Mouse (Mus musculus): ENCODE results near the gene Spc24. TPM values are rescaled to one million over a fixed set of nuclear protein-coding genes. Genes with fewer than 3 reads are reported as not detected.
"Not testable (repeated sequence)": the region's sequence is repeated elsewhere in the genome, so short reads cannot be mapped to it uniquely, and the experiment has no call there.

Spc24 gene
- polyA plus RNA-seq, 1 experiment from 2014 or later = 80.1 TPM

DNA sequence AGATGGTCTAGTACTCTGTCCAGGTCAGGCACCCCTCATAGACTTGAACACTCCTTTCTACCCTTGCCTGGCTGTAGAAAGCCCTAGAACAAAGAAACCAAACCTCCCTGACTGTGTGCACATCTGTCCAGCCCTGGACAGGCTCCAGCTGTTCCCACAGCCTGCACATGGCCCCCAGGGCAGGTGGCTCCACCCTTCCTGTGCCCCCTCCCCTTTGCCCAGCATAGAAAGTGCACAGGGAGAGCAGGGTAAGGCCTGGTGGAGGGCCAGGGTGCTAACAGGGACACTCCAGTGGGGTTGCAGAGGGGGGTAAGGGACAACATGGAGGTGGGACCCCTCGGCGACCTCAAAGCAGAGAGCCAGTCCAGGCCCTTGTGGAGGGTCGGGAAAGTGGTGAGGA is 36.2 kb upstream of the Spc24 start:
- H3K9ac ChIP-seq = peak overlapping the region; percentile 18; the same call in 1 of the 2 replicates
- peaks cover 43% of the 10 kb centered on the region for H3K36me3 ChIP-seq
- no peaks in the 10 kb centered on the region for H3K9me3 ChIP-seq (replicated peaks)
- peak overlapping the region; percentile 73 for H3K27ac ChIP-seq (replicated peaks)
- H3K4me3 ChIP-seq (replicated peaks) = peak overlapping the region; percentile 87
- no peaks in the 10 kb centered on the region for H3K27me3 ChIP-seq
- H3K4me1 ChIP-seq = peaks cover 61% of the 10 kb centered on the region
- H3K4me2 ChIP-seq (replicated peaks) = peak overlapping the region; percentile 69
- 32% methylated on average over 3 of the region's 3 CpGs for WGBS
- no peak for ATAC-seq (ENCODE audit: insufficient number of reproducible peaks, low FRiP score, low TSS enrichment, low read depth)

DNA sequence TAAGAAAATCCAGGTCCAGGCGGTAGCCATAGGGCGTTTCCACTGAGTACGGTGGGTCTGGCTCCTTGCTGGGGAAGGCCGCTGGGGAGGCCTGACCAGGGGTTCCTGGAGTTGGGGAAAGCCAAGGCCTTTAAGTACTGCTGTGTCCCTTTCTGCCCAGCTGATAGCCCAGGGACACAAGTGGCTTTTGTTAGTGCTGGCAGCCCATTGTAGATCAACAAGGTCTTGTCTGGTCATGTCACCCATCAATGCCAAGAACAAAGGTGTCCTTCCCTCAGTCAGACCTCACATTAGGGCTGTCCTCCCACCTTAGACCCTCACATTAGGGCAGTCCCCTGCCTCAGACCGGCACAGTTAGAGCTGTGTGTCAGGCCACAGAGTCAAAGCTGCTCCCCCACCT is 35.5 kb upstream of the Spc24 start:
- peaks cover 38% of the 10 kb centered on the region for H3K36me3 ChIP-seq
- no peak overlapping the region for H3K9ac ChIP-seq
- 72% methylated on average over 5 of the region's 5 CpGs for WGBS
- no peaks in the 10 kb centered on the region for H3K9me3 ChIP-seq (replicated peaks)
- no peak overlapping the region for H3K27ac ChIP-seq (replicated peaks)
- peaks cover 61% of the 10 kb centered on the region for H3K4me1 ChIP-seq
- peak overlapping the region; percentile 87 for H3K4me3 ChIP-seq (replicated peaks)
- no peak for ATAC-seq (ENCODE audit: insufficient number of reproducible peaks, low FRiP score, low TSS enrichment, low read depth)
- H3K27me3 ChIP-seq = no peaks in the 10 kb centered on the region
- H3K4me2 ChIP-seq (replicated peaks) = peak overlapping the region; percentile 69

DNA sequence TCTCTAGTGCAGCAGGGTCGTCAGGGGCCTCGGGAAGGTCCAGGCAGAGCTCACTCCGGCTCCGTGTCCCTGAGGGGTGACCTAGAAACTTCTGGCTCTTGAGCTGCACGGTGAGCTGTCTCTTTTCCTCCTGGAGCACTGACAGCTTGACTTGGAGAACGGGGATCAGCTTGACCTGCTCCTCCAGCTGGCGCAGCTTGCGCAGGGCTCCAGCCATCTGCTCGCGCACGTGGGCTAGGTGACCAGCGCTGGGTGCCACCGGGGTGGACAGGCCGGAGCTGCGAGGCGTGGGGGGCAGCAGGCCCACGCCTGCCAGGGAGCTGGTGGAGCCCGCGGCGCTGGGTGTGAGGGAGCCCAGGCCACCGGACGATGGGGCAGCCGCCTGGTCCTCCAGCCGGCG is 34.8 kb upstream of the Spc24 start:
- Histone ChIP-seq H3K4me2 (replicated peaks) (no peak overlapping the region), H3K27ac (replicated peaks) (no peak overlapping the region), H3K4me1 (peaks cover 61% of the 10 kb centered on the region), H3K27me3 (no peaks in the 10 kb centered on the region), H3K9ac (no peak overlapping the region), H3K4me3 (replicated peaks) (no peak overlapping the region), H3K9me3 (replicated peaks) (no peaks in the 10 kb centered on the region), H3K36me3 (peaks cover 42% of the 10 kb centered on the region)
- 94% methylated on average over 25 of the region's 25 CpGs for WGBS
- no peak for ATAC-seq (ENCODE audit: insufficient number of reproducible peaks, low FRiP score, low TSS enrichment, low read depth)

DNA sequence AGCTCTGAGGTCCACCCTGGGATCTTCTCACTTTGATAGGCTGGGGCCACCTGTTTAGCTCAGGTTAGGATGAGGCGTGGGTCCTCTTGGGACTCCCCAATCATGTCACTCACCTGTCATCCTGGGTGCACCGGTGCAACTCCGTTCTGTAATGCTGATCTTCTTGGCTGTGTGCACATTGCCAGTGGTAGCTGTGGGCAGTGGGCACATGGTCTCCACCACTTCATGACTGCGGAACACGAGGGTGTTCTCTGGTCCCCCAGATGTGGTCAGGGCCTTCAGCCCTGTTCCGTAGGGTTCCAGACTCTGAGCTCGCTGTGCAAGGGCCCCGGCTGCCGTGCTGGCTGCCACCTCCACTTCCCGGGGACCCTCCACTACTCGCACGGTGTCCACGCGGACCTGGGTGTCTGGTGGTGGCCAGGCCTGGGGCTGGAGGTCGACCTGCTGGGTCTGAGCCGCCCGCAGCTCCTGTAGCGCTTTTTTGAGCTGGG is 34.3 kb upstream of the Spc24 start:
- Histone ChIP-seq H3K4me2 (replicated peaks) (no peak overlapping the region), H3K27ac (replicated peaks) (no peak overlapping the region), H3K9me3 (replicated peaks) (no peaks in the 10 kb centered on the region), H3K27me3 (no peaks in the 10 kb centered on the region), H3K9ac (no peak overlapping the region), H3K4me1 (peaks cover 61% of the 10 kb centered on the region), H3K4me3 (replicated peaks) (no peak overlapping the region), H3K36me3 (peaks cover 47% of the 10 kb centered on the region)
- no peak for ATAC-seq (ENCODE audit: insufficient number of reproducible peaks, low FRiP score, low TSS enrichment, low read depth)
- 95% methylated on average over 18 of the region's 18 CpGs for WGBS

DNA sequence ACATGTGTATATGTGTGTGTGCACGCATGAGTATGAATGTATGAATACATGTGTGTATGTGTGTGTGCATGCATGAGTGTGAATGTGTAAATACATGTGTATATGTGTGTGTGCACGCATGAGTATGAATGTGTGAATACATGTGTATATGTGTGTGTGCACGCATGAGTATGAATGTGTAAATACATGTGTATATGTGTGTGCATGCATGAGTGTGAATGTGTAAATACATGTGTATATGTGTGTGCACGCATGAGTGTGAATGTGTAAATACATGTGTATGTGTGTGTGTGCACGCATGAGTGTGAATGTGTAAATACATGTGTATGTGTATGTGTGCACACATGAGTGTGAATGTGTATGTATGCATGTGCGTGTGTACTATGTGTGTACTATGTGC is 33.4 kb upstream of the Spc24 start:
- not testable (repeated sequence) for ATAC-seq (ENCODE audit: insufficient number of reproducible peaks, low FRiP score, low TSS enrichment, low read depth); H3K27me3 ChIP-seq; H3K9ac ChIP-seq; H3K4me3 ChIP-seq (replicated peaks); H3K4me2 ChIP-seq (replicated peaks); H3K9me3 ChIP-seq (replicated peaks); H3K27ac ChIP-seq (replicated peaks)
- WGBS = 94% methylated on average over 6 of the region's 6 CpGs
- peaks cover 55% of the 10 kb centered on the region for H3K36me3 ChIP-seq
- H3K4me1 ChIP-seq = peaks cover 57% of the 10 kb centered on the region

DNA sequence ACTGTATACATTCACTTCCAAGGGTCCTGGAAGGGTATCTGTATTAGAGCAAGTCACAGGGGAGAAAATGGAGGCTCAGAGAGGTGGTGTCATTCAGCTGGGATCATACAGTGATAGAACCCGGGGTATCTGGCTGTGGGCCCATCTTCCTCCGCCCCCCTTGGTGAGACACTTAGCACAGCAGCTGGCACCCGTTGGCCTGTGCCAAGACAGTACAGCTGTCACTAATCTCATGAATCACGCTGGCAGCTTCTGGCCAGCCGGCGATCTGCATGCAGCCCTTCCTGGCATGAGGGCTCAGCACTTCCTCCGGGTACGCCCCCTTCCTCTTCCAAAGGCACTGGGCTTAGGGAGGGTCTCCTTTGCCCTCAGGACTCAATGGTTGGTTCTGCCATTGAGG is 32.5 kb upstream of the Spc24 start:
- WGBS = 27% methylated on average over 8 of the region's 8 CpGs
- Histone ChIP-seq H3K9ac (no peak overlapping the region), H3K4me1 (peaks cover 65% of the 10 kb centered on the region), H3K4me2 (replicated peaks) (peak overlapping the region; percentile 33), H3K27ac (replicated peaks) (peak overlapping the region; percentile 48; the same call in 1 of the 2 replicates), H3K9me3 (replicated peaks) (no peaks in the 10 kb centered on the region), H3K36me3 (peaks cover 59% of the 10 kb centered on the region), H3K27me3 (no peaks in the 10 kb centered on the region), H3K4me3 (replicated peaks) (peak overlapping the region; percentile 10)
- ATAC-seq (ENCODE audit: insufficient number of reproducible peaks, low FRiP score, low TSS enrichment, low read depth) = peak; percentile 69; the same call in 1 of the 2 replicates

DNA sequence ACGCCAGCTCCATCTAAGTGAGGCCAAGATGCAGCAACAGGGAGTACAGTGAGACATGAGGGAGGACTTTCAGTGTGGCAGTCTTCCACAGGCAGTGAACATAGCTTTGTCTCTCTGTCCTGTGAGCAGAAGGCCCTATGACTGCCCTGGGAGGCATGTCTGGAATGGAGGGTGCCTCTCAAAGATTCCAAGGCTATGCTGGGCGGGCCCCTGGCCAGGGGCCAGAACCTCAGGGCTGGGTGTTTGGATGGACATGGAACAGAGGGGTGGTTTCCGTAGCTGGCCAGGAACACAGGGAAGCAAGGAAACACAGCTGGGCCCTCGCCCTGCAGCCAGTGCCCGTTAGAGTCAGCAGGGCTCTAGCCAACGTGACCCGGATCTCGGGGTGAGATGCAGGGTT is 31.8 kb upstream of the Spc24 start:
- no peaks in the 10 kb centered on the region for H3K9me3 ChIP-seq (replicated peaks)
- H3K27ac ChIP-seq (replicated peaks) = peak overlapping the region; percentile 48; the same call in 1 of the 2 replicates
- 0 out of 2 replicates have a peak overlapping the region, but pooled peaks have one; percentile 4 for H3K4me2 ChIP-seq (replicated peaks)
- peaks cover 65% of the 10 kb centered on the region for H3K4me1 ChIP-seq
- ATAC-seq (ENCODE audit: insufficient number of reproducible peaks, low FRiP score, low TSS enrichment, low read depth) = no peak
- H3K27me3 ChIP-seq = no peaks in the 10 kb centered on the region
- 66% methylated on average over 8 of the region's 8 CpGs for WGBS
- no peak overlapping the region for H3K4me3 ChIP-seq (replicated peaks)
- peaks cover 62% of the 10 kb centered on the region for H3K36me3 ChIP-seq
- H3K9ac ChIP-seq = no peak overlapping the region

DNA sequence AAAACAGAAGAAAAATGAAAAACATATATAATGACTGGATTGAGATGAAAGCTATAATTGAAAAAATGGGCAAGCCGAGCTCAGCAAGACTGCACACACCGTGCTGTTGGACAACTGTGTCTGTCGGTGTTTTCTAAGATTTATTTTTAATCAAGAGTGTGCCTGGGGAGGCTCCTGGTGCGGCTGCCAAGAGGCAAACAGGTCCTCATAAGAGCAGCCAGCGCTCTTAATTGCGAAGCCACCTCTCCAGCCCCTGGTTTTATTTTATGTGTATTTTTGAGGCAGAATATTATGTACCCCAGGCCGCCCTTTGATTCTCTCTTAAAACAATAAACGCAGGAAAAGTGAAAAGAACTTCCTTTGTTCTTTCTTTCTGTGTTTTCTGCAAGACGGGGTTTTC is 28.1 kb upstream of the Spc24 start:
- no peak for ATAC-seq (ENCODE audit: insufficient number of reproducible peaks, low FRiP score, low TSS enrichment, low read depth)
- H3K4me1 ChIP-seq = peaks cover 37% of the 10 kb centered on the region
- H3K4me2 ChIP-seq (replicated peaks) = no peak overlapping the region
- WGBS = 59% methylated on average over 9 of the region's 9 CpGs
- peak overlapping the region; percentile 55 for H3K27ac ChIP-seq (replicated peaks)
- H3K4me3 ChIP-seq (replicated peaks) = no peak overlapping the region
- H3K36me3 ChIP-seq = peaks cover 68% of the 10 kb centered on the region
- H3K9me3 ChIP-seq (replicated peaks) = no peaks in the 10 kb centered on the region
- H3K9ac ChIP-seq = no peak overlapping the region
- no peaks in the 10 kb centered on the region for H3K27me3 ChIP-seq

DNA sequence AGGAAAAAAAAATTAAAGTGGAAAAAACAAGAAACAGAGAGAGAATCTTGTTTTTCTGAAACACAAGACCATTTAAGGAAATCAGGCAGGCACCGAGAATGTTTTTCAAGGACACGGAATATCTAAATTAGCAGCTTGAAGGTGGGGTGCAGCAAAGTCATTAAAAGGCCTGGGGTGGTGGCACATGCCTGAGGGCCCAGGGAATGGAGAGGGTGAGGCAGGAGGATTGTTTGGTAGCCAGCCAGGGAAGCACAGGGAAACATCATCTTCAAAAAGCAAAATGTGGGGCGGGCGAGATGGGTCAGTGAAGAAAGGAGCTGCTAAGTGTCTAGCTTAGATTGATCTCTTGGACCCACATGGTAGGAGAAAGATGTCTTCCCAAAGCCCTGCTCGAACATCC is 27.6 kb upstream of the Spc24 start:
- peak overlapping the region; percentile 55; the same call in 1 of the 2 replicates for H3K27ac ChIP-seq (replicated peaks)
- H3K36me3 ChIP-seq = peaks cover 67% of the 10 kb centered on the region
- no peak overlapping the region for H3K4me2 ChIP-seq (replicated peaks)

DNA sequence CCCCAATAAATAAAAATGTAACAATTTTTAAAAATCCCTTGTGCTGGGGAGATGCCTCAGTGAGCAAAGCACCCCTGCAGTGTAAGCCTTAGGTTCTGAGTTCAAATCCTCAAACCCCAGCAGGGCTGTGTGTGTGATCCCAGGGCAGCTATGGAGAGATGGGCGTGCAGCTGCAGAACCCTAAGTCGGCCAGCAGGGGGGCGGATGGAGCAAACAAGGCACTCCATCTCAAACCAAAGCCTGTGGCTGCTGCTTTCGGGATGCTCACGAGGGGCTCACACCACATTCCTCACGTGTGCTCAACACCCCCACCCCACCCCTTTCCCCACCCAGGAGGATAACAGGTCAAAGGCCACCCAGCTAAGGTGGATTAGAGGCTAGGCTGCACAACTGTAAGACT is 26.8 kb upstream of the Spc24 start:
- H3K36me3 ChIP-seq = peaks cover 71% of the 10 kb centered on the region
- H3K4me2 ChIP-seq (replicated peaks) = no peak overlapping the region
- H3K9me3 ChIP-seq (replicated peaks) = no peaks in the 10 kb centered on the region
- no peak overlapping the region for H3K9ac ChIP-seq
- 0 out of 2 replicates have a peak overlapping the region, but pooled peaks have one; percentile 55 for H3K27ac ChIP-seq (replicated peaks)
- H3K4me3 ChIP-seq (replicated peaks) = no peak overlapping the region
- WGBS = 17% methylated on average over 6 of the region's 6 CpGs
- H3K27me3 ChIP-seq = no peaks in the 10 kb centered on the region
- peaks cover 27% of the 10 kb centered on the region for H3K4me1 ChIP-seq
- ATAC-seq (ENCODE audit: insufficient number of reproducible peaks, low FRiP score, low TSS enrichment, low read depth) = 0 out of 2 replicates have a peak, but pooled peaks have one; percentile 48

More for the DNA sequence above, 27.6 kb upstream of the Spc24 start:
- WGBS = 61% methylated on average over 5 of the region's 5 CpGs
- Histone ChIP-seq H3K27me3 (no peaks in the 10 kb centered on the region), H3K9ac (no peak overlapping the region), H3K4me1 (peaks cover 32% of the 10 kb centered on the region), H3K4me3 (replicated peaks) (no peak overlapping the region), H3K9me3 (replicated peaks) (no peaks in the 10 kb centered on the region)
- no peak for ATAC-seq (ENCODE audit: insufficient number of reproducible peaks, low FRiP score, low TSS enrichment, low read depth)

DNA sequence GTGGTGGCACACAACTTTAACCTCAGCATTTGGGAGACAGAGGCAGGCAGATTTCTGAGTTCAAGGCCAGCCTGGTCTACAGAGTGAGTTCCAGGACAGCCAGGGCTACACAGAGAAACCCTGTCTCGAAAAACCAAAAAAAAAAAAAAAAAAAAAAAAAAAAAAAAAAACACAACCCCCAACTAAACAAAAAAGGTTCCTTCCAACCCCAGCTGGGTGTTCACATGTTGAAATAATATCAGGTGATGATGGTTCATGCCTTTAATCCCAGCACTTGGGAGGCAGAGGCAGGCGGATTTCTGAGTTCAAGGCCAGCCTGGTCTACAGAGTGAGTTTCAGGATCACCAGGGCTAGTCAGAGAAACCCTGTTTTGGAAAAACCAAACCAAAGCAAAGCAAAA is 26.2 kb upstream of the Spc24 start:
- H3K27ac ChIP-seq (replicated peaks); H3K27me3 ChIP-seq; ATAC-seq (ENCODE audit: insufficient number of reproducible peaks, low FRiP score, low TSS enrichment, low read depth); H3K4me3 ChIP-seq (replicated peaks); H3K9ac ChIP-seq; H3K4me2 ChIP-seq (replicated peaks); H3K9me3 ChIP-seq (replicated peaks): not testable (repeated sequence)
- WGBS = 91% methylated on average over 2 of the region's 2 CpGs
- Histone ChIP-seq H3K4me1 (peaks cover 22% of the 10 kb centered on the region), H3K36me3 (peaks cover 72% of the 10 kb centered on the region)
